Mouse (Mus musculus) left cerebral cortex, adult 9 months (tissue): ENCODE data around the gene Fam221b.

ENCODE experiments used
- DNase-seq, 2 experiments: peaks; one replicate each; pipeline ENCODE4 v3.0.0; 2022; ENCODE audit warnings: low spot score in 2 of 2

The Fam221b gene

DNA sequence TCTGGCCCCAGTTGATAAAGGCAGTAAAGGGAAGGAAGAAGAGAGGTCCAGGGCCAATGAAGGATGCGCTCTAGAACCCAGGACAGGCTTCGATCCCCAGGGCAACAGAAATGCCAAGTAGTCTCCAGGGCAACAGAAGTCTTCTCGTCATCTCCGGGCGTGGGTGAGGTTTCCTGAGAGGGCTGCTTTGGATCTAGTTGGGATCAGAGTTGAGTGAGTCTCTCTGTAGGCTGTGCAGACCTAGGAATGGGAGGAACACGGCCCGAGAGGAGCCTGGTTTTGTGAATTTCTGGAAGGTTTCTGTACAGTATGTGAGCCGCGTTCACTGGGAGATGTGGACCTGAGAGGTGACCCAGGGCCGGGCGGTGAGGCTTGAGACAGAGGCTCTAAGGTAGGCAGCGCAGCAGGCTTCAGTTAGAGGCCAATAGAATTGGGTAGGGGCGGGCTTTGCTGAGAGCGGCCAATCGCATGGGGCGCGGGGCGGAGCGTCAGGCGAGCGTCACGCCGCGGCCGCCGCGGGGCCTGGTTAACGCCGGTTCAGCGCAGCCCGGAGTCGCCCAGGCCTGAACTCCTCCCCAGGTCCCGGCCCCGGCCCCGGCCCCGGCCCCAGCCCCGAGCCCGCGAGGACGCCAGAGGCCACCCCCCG lies at the start of gene Fam221b, which contains the start of gene Tmem8b:
Gene Fam221b (minus strand): TSS at position 364 of the 646 bp plus-strand sequence.
Gene Tmem8b (plus strand): TSS at position 190 of the 646 bp plus-strand sequence.
- peak; percentile 75 to 90 for DNase-seq

DNA sequence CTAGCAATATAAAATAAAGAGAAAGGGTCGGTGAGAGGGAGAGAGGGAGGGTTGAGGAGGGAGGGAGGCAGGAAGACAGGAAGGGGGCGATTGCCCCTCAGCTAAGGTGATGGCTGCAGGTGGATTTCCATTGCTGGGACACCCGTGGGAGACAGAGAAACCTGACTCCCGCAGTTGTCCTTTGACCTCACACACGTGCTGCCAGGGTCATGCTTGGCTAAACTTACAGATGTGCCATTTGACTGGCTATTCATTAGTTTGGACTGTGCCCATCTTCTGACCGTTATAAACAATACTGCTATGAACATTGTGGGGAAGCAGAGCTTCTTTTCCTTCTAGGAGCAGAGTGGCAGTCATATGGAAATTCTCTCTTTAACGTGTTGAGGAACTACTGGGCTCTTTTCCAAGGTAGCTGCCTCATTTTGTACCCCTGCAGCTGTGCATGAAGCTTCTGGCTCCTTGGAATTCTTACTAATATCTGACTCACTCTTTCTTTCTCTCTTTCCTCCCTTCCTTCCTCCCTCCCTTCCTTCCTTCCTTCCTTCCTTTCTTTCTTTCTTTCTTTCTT lies 44.8 kb upstream of the Fam221b start:
- DNase-seq = no peak

DNA sequence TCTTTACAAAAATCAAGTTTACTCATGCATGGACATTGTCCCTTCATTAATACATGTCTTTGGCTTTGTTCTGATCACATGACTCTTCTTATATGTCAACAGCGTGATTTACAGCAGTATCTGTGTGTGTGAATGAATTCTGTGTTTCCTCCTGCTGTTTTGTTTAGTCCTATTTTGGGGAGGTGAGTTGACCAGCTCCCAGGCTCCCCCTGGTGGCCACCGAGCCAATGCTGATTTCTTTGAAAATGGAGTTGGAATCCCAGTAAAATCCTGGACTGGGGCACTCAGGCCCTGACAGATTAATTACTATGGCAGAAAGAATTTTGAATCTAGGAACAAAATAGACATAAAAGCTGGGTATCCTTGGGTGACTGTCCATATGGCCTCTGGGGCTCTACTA lies 42.9 kb upstream of the Fam221b start:
- peak in 1 of 2 experiments; percentile 76 for DNase-seq

DNA sequence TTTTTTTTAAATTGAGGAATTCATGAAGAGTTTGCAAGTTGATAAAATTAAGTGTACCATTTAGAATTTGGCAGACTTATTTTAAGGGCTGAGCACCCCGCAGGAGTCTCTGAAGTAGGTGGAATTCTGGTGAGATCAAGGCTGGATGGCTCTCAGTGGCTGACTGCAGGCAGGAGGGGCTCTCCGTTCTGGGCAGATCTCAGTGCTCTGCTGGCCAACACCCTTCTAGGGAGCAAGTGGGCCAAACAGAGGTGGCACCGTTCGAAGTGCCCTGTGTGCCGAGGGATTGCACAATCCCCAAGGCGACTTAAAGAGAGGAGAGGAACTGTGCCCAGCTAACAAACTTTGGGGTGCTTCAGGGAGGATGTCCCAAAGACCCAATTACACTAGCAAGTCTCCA lies 40.9 kb upstream of the Fam221b start, which contains the start of gene Olfr71:
Gene Olfr71 (minus strand): TSS at position 387 of the 400 bp plus-strand sequence.
- no peak for DNase-seq

DNA sequence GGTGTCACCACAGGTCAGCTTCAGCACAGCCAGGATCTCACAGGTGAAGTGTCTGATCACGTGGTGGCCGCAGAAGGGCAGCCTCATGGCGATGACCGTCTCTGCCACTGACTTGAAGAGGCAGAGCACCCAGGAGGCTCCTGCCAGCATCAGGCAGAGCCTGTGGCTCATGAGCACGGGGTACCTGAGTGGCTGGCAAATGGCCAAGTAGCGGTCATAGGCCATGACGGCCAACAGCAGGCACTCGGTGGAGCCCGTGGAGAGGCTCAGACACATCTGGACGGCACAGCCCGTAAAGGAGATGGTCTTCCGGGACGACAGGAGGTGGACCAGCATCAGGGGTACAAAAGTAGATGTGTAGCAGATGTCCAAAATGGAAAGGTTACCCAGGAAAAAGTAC lies 37.0 kb upstream of the Fam221b start:
- DNase-seq = no peak

DNA sequence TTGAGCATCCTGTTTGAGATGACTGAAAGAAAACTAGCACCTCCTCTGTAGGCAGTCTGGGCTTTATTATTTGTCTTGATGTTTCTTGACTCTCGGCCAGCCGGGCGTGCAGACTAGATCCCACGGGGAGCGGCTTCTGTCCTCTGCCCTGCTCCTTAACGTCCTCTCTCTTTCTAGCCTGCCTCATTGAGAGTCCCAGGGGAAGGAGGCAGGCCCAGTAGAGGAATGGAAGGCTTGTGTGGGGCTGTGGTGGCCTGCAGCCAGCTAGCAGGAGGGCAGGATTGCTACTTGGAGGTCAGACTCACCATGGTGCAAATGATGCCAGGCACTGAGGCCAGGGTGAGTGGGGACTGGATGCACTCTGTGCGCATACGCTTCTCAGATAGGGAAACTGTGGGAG lies 34.9 kb upstream of the Fam221b start:
- DNase-seq = no peak

DNA sequence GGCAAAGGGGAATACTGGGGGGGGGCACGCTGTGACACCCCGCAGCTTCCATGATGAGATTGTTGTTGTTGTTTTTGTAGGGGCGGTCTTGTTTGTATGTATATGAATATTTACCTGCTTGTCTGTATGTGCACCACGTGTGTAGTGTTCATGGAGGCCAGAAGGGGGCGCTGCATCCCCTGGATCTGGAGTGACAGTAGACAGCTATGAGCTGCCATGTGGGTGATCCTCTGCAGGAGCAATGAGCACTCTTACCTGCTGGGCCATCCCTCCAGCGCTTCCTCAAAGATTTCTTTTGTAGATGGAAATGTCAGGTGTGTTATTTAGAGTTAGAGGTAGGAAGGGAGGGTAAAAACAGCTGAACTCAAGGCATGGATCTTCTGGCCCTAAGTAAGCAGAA lies 34.5 kb upstream of the Fam221b start:
- DNase-seq = no peak

DNA sequence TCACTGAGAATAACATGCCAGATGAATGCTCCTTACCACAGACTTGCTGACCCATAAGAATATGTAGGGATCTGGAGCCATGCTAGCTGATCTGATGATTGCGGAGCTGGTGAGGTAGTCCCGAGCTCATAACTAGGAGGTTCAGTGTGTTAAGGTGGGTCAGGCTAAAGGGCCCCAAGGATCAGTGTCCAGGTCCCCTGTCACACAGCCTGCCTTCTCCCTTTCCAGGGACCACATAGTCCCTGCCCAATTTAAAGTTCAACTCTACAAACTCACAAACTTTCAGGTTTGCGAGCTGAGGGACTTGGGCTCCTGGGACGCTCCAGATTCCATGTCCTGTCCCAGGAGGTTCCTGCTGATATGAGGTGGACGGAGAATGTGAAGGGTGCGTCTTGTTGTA lies 31.8 kb upstream of the Fam221b start, which contains the start of gene Olfr70:
Gene Olfr70 (minus strand): TSS at position 101 of the 400 bp plus-strand sequence.
- DNase-seq = no peak

DNA sequence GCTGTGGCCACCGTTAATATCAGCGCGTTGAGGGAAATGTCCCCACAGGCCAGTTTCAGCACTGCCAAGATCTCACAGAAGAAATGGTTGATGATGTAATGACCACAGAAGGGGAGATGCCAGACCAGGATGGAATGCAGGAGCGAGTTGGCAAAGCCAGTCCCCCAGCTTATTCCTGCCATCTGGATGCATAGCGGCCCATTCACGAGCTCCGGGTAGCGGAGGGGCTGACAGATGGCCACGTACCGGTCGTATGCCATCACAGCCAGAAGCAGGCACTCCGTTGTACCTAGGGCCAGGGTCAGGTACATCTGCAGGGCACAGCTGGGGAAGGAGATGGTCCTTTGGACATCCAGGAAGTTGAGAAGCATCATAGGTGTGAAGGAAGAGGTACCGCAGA lies 27.6 kb upstream of the Fam221b start:
- DNase-seq = no peak

DNA sequence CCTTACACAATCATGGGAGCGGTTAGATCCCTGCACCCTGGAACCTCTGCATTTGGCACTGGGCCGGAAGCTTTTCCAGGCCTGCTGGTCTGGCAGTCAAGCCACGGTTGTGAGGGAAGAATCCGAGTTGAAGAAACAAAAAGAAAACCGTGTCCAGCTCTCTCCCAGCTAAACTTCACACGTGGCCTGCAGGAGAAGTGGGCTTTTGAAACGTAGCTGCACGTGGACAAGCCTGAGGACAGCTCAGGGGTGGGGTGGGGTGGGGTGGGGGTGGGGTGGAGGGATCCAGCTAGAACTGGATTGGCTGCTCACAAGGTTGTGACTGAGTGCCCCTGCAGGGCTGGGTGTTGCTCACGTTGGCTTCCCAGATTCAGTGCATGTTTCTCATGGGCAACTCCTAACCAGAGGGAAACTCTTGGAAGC lies 26.3 kb upstream of the Fam221b start:
- DNase-seq = no peak

DNA sequence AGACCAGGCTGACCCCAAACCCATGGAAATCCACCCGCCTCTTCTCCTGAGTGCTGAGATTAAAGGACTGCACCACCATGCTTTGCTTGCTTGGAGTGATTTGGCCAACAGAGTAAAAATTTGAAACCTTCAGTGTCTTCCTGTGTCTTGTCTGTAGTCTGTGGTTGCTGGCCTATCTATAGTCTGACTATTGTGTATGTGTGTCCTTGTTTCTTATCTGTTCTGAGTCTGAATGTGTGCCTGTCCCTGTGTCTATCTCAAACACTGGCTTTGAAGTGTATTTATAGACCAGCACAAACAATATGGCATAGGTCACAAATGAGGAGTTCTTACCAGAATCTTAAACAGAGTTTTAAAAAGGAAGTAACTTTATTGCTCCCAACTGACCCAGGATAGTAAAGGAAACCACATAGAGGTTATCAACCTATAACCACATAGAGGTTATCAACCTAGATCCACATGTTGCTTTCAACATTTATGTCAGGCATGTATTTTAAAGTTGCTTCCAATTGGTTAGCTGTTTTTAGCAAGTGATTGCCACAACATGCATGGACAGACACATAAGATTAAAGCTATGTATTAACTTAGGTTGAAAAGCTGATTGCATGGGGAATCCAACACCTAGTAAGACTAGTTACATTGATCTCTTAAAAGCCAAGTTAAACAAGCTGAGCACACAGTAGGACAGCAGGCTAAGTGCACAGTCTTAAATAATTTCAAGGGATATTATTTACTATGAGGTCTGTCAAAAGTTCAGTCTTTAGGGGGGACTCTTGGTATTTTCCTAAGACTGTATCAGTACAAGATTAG lies 25.7 kb upstream of the Fam221b start:
- DNase-seq = no peak

DNA sequence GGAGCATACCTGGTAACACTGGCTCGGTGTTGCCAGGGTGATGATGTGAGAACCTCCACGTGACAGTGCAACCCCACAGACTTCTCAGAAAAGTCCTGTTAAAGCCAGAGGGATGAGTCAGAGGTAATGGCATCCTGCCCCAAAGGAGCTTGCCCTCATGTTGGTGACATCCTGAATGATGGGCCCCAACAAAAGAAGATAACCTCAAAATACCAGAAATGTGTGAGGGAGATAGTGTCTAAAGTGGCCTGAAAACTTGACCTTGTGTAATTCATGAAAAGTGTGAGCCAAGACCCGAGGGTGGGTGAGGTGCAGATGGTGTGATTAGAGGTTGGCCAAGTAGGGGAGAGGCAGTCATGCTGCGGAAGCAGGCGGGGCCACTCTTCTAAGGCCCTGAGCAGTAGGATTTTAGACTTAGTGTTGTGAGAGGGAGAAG lies 24.9 kb upstream of the Fam221b start:
- DNase-seq = no peak

DNA sequence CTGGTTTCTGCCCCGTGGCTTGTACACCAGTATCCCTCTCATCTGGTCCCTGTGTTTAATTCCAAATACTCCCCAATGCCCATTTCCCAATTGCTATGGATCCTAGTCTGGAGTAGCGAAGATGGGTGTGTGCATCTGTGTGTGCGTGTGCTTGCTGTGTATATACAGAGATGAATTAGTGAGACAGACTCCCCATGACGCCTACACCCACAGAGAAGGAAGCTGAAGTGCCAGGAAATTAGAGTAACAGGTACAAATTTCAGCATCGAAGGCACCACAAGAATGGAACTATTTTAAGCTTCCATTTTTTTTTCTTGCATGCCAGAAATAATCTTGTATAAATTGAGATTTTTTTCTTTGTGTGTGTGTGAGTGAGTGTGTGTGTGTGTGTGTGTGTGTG lies 22.1 kb upstream of the Fam221b start:
- peak in 1 of 2 experiments; percentile 31 for DNase-seq

DNA sequence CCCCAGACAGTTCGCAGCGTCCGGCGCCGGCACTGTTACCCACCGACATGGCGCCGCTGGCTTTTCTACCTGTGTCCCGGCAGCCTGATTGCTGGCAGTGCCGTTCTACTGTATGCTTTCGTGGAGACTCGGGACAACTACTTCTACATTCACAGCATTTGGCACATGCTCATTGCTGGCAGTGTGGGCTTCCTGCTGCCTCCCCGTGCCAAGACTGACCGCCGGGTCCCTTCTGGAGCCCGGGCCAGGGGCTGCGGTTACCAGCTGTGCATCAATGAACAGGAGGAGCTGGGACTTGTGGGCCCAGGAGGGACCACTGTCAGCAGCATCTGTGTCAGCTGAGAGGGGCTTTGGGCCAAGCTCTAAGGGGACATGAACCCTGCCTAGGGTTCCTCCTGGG lies 21.1 kb upstream of the Fam221b start:
- DNase-seq = no peak

DNA sequence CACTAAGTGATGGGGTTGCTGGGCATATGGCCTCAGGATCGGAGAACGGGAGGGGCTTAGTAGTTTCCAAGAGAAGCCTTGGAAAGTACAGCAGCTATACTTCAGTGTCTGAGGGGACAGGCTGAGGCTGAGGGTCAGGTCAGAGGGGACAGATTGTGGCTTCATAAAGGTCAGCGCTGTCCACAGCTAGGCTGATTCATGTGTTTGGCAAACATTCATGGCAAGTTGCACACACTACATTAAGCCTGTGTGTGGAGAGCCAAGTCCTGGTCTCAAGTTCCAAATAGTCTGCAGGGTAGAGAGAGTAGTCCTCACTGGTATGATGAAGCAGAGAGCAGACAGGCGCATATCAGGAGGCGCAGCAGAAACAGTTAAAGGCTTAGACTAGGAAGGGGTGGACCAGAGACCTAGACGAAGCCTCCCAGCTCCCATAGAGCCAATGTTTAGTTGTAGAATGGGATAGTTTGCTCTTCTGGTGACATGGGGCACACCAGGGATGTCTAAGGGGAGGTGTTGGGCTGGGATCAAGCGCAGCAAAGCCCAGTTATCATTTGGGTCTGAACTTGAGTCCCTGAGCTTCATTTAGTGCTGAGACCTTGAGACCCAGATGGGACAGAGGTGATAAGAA lies 10.6 kb upstream of the Fam221b start:
- no peak for DNase-seq

DNA sequence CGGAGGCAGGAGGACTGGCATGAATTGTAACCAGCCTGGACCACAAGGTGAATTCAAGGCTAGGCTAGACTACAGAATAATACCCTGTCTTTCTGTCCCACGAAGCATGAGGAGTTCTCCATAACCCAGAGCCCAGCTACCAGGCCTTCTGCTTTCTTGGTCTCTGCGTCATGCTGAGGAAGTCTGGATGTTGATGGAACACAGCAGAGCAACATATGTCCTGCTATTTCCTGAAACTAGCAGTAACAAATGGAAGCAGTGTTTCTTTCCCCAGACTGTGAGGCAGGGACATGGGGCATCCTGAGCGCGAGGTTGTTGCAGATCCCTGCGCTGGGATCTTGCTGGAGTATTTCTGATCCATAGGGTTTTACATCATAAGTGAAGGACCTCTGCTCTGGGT lies 9.6 kb upstream of the Fam221b start:
- no peak for DNase-seq

DNA sequence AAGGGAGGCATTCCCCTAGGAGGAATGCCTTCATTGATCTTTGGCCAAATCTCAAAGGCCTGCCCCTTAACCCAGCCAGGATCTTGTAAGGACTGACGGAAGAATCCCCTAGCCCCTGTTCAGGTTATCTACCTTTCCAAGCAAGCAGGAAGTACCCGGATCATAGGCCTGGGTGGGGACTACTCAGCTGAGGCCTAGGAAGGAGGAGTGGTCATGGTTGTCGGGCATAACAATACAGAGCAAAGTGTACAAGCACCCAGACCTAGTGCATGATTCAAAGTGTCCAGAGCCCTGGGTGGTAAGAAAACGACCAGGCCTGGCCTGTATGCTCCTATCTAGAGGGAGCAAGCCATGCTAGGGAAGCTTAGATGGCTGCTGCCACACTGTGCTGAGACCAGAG lies 6.7 kb upstream of the Fam221b start:
- no peak for DNase-seq

DNA sequence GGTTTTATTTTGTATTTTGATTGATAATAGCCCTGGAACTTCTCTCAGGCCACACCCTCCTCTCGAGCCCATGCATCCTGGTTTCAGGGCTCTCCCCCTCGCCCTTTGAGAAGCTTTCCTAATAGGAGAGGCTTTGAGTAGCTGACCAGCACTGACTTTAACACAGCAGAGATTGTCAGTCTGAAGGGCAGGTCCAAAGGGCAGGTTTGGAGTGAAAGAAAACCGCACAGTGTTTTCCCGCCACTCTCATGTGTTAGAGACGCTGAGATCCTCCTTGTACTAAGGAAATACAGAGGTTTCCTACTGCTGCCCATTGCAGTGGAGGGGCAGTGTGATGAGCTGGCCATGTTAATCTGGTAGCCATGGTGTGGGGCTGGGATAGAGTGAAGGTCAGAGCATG lies 6.0 kb upstream of the Fam221b start:
- DNase-seq = no peak

DNA sequence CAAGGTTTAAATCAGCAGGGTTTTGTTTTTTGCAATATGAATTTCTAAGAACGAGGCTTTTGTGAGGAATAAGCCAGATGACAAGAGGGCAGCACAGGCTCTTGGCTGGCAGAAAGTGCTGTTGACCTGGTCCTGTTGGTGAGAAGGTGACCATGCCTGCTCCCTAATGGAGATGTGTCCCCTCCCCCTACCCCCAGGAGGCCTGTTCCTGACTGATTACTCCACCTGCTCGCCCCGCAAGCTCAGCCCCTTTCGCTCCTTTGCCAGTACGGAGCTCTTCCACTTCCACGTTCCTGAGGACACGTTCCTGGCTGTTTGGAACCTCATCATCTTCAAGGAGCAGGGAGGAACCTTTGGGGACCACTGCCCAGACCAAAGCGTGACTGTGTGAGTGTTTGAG lies 4.8 kb upstream of the Fam221b start:
- no peak for DNase-seq

DNA sequence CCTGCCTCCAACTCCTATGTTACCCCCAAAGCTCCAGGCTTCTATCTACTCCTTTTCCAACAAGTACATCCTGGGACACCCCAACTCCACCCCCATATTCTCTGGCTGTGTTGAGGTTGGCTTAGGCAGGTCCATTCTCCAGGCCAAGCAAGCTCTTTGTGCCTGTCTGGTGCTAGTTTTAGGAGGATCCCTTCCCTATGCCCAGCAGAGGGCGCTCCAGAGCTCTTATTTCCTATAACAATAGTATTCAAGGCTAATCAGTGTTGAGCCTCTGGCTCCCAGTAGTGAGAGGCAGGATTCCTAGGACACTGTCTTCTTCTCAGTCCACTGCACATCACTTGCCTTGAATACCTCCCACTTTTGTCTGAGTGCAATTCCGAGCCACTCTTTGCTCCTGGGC lies 3.1 kb upstream of the Fam221b start:
- DNase-seq = peak in 1 of 2 experiments; percentile 90

DNA sequence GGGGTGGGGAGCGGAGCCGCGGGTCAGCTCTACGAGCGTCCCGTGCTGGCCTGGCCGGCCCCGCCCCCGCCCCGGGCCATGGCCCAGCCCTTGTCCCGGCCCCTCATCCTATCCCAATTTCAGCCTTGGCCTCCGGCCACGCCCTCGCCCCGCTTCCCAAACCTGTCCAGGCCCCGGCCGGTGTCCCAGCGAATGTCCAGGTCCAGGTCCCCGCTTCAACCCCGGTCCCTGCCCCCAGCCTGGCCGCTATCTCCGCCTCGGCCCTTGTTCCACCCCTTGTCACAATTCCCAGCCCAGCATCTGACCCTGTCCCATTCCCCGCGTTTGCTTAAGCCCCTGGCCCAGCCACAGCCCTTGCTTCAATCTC lies 466 bp upstream of the Fam221b start:
- DNase-seq = no peak

DNA sequence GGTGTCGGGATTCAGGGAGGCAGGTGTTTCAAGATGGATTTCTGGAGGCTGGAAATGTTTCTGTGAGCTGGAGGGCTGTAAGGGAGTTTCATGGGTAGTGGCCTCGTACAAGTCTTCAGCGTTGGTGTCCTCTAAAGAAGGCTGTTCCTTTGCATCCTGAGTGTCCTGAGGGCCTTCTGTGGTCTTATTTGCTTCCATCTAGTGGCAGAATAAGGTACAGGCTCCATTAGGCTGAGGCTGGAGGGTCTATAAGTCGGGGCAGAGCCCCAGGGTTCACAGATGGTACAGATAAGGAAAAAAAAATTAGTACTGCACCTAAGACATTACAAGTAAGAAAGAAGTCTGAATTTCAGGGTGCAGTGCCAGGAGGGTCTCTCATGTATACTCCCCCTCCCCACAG lies 2.5 kb downstream of the Fam221b start:
- DNase-seq = no peak
